Mouse (Mus musculus) urinary bladder, postnatal 10 days (tissue): ENCODE data around the gene Fahd1.

Source experiments
- DNase-seq: peaks from one replicate; pipeline ENCODE4 v3.0.0; 2022; ENCODE audit warnings: low spot score

The Fahd1 gene

DNA sequence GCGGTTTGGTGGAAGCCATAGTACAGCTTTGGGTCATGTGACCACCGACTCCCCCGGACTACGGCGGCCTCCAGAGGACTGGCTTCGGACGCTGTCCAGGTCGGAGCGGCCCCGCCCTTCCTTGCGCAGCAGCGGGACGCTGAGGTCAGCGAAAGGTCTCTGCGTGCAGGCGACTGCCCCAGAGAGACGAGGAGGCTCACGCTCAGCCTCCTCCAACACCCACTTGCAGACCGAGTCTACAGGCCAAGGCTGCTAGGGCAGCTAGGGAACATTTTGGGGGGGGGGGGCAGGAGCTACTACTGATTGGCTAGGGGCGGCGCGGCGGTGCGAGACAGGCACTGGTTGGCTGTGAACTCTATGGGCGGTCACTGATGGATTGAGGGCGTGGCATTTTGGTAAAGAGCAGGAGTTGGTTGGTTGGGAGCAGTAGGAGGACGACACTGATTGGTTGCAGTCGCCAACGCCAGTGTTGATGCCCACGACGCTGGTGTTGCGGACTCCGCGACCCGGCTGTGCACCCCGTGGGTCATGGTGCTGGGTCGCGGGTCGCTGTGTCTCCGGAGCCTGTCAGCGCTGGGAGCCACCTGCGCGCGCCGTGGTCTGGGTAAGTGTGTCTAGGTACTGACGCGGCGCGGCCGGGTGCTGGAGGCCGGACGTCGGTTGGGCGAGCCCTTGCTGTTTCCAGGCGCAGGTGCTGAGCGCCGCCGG lies at the start of gene Fahd1:
Gene Fahd1 (minus strand): TSS at position 300 of the 708 bp plus-strand sequence.
- DNase-seq, result peak; percentile 75

DNA sequence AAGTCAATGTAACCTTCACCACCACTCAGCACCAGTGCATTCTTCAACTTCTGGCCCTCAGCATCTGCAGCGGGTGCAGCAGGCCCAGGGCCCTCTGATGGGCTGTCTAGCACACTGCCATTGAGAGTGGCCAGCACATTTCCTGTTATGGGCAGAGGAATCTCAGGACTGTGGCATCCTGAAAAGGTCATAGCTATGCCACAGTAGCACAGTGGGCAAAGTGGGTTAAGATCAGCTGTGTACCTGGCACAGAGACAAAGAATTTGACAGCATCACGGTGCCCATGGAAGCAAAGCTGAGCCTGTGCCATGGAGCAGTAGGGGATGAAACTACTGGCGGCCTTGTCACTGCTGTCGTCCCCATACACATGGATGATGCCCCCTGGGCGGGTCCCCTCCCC lies 49.0 kb upstream of the Fahd1 start:
- no peak for DNase-seq

DNA sequence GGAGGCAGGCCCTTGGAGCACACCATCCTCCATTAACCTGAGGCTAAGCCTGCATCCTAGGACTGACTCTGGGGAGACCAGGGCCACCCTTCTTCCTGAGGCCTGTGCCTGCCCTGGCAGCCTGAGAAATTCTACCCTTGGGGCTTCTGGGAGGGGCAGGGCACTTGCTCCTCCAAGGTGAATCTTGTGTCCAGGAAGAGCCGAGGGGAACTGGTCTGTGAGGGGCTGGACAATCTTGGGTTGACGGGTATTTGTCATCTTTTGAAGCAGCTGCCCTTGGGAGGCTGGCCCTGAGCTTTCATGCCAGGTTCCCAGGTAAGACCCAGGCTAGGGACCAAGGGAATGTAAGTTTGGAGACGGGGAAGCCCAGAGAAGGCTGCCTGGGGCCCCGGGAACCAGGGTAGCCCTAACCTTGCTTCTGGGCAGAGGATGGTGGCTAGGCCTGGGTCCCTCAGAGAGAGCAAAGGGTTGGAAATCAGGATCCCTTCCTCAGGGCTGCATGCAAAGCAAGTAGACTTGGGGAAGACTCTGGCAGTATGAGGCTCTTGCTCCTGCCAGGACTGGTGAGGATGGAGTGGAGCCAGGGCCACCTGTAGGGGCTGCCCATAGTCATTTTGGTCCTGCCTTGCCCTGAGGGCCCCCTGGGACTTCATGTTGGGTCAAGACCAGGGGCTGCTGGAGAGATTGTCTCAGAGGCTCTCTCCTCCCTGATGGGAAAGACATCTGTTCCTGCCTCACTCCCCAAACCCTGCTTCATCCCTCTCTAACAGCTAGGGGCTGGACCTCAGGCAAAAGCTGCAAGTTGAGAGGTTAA lies 48.1 kb upstream of the Fahd1 start:
- DNase-seq, result no peak

DNA sequence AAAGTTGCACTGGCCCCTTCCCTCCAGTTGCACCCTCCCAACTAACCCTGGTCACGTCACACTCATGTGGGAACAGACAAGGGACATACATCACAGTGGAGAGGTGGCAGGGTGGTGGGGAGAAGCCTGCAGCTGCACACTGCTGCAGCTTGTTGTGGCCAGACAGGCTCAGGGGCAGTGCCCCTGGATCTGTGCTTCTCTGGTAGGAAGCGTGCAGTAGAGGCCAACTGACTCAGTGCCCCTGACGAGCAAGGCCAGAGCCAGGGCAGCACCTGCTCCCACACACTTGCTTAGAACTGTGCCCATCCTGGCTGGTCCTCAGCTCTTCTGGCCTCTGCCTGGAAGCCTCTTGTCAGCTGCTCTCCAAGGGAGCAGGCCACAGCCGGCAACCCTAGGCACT lies 47.4 kb upstream of the Fahd1 start:
- no peak for DNase-seq

DNA sequence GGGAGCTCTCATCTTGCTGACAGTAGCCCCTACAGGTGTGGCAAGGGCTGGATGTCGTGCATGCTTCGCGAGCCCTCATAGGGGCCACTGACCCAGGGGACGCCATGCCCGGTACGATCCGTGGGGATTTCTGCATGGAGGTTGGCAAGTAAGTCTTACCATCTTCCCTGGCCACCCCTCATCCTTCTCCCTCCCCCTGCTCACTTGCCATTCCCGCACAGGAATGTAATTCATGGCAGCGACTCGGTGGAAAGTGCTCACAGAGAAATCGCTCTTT lies 46.8 kb upstream of the Fahd1 start:
- DNase-seq, result no peak

DNA sequence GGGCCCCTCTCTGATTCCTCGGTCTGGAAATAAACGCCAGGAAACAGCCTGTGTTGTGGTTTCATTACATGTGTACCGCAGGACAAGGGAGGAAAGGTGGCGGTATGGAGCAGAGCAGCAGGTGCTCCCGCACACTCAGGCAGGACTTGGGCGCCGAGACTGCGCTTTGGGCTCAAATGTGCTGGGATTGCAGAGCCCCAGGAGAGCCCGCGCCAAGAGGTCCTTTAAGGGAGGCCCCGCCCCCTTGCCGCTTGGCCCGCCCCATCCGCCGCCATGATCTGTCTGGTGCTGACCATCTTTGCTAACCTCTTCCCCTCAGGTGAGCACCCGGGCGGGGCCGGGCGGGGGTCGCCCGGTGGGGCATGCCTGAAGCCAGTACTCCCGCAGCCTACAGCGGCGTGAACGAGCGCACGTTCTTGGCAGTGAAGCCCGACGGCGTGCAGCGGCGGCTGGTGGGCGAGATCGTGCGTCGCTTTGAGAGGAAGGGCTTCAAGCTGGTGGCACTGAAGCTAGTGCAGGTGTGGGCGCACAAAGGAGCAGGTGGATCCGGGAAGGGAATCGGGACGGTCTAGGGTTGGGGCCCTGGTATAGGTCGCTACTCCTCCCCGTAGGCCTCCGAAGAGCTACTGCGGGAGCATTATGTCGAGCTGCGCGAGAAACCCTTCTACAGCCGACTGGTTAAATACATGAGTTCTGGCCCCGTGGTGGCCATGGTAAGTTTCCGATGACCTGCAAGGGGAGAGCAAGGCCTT lies 46.3 kb upstream of the Fahd1 start, which contains the start of gene Nme3:
Gene Nme3 (plus strand): TSS at position 260 of the 752 bp plus-strand sequence.
- DNase-seq, result no peak

DNA sequence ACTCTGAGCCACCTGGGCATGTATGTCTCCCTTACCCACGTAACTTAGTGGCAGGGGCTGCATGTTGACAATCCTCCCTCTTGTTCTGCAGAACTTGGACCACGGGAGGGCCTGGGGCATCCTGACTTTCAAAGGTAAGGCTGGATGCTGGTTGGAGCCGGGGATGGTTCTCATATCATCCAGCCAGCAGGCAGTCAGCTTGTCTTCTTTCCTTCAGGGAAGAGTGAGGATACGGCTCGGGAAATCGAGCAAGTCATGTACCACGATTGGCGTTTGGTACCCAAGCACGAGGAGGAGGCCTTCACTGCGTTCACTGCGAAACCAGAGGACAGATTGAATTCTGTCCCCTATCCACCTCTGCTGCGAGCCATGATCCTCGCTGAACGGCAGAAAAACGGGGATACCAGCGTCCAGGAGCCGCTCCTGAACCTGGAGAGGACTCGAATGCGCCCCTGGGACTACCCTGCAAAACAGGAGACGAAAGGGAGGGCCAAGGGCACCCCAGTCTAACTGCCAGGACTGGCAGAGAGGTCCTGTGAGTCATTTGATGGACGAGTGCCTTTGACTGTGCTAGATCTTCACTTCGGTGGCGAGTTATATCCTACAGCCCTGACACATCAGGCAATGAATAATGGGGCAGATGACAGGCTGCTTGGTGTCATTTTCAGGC lies 45.5 kb upstream of the Fahd1 start:
- no peak for DNase-seq

DNA sequence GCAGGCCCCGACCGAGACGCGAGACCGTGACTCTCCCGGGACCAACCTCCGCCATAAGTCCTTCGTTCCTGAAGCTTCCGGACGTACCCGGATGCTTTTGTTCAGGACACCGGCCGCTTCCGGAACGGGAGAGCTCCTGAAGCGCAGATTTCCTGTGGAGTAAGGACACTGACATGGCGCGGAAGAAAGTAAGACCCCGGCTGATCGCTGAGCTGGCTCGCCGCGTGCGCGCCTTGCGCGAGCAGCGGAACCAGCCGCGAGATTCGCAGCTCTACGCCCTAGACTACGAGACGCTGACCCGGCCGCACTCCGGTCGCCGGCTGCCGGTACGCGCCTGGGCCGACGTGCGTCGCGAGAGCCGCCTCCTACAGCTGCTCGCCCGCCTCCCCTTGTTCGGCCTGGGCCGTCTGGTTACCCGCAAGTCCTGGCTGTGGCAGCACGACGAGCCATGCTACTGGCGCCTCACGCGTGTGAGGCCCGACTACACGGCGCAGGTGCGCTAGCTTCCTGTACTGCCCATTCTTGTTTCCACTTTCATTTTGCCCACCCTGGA lies 44.9 kb upstream of the Fahd1 start, which contains the start of the genes Eme2 and Mrps34:
Gene Eme2 (minus strand): TSS at position 93 of the 553 bp plus-strand sequence.
Gene Mrps34 (plus strand): TSS at position 122 of the 553 bp plus-strand sequence.
- no peak for DNase-seq

DNA sequence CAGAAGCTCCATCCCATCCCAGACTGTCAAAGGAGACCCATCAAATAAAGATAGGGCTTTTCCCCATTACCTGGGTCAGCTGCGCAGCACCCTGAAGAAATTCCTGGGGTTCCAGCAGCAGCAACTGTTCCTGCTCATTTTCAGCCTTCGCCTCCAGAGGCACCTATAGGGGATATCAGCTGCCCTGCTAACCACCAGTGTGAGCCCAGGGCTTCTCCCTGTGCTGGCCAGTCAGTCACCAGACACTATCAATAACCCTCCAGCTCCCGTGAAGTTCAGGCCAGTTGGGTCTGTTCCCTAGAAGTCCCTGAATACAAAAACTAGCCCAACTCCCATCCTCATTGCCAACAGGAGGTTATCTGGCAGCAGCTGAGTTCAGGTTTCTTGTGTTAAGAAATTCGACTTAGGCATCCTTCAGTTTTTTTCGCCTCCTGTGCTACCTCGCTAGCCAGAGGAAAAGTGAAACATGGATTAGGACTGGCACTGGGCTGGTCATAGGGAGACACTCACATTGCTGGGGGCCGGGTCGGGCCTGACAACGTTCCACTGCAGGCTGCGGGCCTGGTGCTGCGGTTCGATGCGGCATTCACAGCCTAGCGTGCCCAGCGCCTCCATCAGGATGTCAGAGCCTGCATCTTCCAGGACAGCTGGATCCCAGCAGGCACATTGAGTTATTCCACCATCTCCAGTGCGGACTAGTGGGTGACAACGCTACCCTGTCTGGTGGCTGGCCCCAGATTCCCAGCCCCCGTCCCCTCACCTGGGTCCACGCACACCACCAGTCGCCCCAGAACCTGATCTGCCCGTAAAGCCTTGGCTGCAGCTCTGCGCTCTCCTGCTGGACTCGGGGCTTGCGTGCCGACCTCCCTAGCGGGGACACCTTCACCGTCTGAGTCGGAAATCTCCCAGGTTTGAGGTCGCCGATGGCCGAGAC lies 44.2 kb upstream of the Fahd1 start:
- DNase-seq, result no peak

DNA sequence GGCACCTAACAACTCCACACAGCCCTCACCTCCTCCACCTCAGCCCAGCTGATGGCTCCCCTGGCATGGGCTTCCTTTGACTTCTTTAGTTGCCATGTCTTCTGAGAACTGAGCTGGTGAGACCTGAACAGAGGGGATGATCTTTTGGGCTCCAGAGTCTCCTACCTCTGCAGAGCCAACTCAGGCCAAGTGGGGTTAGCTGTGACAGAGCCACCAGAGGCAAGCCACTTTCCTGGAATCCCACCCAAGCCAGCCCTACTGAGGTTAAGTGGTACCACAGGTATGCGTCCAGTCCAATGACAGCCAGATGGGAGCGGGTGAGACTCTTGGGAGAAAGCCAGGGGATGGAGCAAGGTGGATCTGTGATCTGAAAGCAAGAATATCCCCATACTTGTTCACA lies 43.1 kb upstream of the Fahd1 start:
- no peak for DNase-seq

DNA sequence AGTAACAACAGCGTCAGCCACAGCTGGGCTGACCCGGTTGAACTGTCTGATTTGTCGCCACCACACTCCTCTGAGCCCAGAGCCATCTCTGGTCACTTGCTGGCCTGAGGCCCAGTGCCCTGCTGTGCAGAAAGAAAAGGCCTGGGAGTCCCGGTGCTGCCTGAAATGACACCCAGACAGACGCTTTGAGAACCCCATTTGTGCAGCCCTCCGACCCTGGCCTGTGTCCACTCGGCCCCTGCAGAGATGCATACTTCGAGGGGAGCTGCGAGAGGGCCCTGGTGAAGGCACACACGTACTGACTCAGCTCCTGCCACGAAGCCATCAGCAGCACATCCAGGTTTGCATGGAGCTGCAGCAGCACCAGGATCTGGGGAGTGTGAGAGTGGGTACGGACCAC lies 42.6 kb upstream of the Fahd1 start:
- no peak for DNase-seq

DNA sequence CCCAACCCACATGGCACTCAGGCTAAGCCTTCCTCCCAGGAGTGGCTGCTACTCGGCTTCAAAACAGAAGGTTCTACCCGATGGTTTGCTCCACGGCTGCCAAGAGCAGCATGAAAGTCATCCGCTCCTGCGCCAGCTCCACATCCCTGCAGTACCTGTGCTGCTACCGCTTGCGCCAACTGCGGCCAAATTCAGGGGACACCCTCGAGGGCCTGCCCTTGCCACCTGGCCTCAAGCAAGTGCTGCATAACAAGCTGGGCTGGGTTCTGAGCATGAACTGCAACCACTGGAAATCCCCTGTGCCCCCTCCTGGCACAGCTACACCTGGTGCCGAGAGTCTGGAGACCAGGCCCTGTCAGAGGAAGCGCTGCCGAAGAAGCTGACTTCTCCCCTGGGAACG lies 41.2 kb upstream of the Fahd1 start:
- DNase-seq, result no peak

DNA sequence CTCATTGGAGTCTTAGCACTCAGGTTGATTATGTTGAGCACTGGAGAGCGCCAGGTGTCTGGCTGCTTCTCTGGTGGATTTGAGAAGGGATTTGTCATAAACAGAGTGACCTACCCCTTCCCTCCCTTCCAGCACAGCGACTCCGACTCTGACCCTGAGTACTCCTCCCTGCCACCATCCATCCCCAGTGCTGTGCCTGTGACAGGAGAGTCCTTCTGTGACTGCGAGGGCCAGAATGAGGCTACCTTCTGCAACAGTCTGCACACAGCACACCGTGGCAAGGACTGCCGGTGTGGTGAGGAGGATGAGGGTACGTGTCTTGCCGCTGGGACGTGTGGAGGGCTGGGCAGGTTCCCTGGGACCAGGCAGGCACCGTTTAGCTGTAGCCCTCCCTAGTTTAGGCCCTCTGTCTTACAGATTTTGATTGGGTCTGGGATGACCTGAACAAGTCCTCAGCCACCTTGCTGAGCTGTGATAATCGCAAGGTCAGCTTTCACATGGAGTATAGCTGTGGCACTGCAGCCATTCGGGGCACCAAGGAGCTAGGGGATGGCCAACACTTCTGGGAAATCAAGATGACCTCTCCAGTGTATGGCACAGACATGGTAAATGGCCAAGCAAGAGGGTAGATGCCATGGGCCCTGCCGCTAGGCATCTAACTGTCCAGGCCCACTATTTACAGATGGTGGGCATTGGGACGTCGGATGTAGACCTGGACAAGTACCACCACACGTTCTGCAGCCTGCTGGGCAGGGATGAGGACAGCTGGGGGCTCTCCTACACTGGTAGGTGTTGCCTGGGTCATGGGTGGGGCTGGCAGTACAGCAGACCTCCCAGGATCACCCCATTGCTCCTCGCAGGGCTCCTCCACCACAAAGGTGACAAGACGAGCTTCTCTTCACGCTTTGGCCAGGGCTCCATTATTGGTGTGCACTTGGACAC lies 40.3 kb upstream of the Fahd1 start:
- DNase-seq, result no peak

DNA sequence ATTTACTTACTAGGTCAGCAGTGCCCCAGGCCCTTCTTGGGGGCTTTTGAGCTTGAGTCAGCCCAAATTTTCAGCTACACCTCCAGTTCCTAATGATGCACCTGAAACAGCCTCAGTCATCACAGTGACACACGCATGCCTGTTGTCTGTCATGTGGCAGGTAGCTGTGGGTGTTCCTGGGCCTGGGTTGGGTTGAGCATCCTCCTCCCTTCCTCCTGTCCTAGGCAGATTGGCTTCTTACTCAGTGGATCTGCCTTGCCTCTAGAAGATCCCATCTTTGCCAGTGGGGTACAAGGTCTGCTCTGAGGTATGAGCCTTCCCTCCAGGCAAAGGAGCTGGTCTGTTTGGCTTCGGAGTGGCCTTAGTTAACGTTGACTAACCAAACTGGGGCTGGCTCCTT lies 38.7 kb upstream of the Fahd1 start:
- no peak for DNase-seq

DNA sequence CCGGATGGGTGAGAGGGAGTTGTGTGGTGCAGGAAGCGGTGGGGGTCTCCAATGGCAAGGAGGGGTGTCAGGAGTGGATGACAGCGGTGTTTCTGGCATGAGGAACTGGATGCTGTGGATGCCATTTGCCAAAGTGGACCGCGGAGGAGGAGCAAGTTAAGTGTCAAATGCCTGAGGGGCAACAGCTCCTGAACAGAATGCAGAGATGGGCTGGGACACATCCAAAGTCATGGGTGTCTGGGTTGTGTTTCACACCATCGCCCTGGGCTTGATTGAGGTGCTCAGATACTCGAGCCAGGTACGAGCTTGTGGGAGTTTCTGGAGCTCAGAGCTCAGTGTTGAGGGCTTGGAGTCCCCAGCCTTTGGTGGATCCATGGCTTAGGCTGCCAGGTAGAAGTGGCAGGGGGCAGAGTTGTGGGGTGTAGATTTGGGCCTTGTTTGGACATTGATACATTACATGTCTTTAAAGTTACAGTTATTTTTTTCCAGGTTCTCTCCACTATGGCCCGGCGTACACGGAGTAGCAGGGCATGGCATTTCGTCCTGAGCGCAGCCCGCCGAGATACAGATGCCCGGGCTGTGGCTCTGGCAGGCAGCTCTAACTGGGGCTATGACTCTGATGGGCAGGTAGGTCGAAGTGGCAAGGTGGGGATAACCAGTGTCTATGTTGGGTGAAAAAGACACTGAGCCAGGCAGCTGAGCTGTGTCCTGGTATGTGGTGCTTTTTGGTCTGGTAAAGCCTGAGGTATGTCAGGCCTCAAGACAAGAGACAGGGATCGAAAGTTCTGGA lies 37.3 kb upstream of the Fahd1 start:
- no peak for DNase-seq

DNA sequence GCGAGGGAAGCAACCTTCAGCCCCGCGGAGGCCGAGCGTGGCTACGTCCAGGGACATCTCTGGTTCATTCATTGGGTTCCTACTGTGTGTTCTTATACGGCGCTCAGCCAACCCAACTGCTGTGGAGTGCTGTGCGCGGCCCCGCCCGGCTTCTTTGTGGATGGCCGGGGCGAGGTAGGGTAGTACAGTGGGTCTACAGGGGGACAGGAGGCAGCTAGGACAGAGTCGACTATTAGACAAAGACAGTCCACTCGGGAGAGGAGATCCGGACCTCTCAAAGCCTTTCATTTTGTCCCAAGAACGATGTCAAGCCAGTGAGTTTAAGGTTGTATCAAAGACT lies 36.7 kb upstream of the Fahd1 start:
- no peak for DNase-seq

DNA sequence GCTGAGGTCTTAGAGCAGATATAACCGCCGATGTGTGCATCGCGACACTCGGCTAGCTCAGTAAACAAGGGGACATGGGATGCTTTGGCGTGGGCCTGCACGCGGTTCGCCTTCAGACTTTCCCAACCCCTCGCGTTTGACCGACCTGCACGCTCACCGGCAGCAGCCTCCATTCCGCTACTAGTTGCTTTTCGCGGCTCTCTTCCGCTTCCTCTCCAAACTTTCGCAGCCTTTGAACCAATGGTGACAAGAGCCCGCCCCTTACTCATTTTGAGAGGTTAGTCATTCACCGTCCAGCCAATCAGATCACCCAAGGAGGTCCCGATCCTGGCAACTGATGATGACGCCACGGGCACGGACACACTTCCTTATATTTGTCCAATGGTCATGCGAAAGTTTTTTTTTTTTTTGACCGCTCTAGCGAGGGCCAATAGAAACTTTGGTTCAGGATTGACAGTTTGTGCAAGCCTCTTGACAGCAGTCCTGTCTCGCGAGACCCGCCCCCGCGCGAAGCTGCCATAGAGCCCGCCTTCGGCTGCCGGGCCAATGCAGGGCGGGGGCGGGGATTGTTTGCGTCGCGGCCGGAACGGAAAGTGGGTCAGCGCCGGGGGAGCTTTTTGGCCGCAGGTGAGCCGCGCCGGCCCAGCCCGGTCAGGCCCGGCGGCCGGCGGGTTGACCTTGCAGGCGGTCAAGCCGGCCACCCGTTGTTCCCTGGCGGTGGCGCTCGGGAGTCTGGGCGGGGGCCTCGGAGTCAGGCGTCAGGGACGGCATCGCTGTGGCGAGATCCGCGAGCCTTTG lies 36.2 kb upstream of the Fahd1 start, which contains the start of the genes Nubp2 and Spsb3:
Gene Nubp2 (minus strand): TSS at position 216 of the 798 bp plus-strand sequence.
Gene Spsb3 (plus strand): TSS at position 510 of the 798 bp plus-strand sequence.
- DNase-seq, result peak; percentile 93
